Comparison of ENCODE assay signal across 24 mouse cellular contexts in genomic region chr10:13725276-13725675, GRCm38 (mm10).
"Had no signal": no experiment of that assay in that cellular context is flagged by ENCODE, and none has a peak within 500 bp of the region (broad histone marks: within the 10 kb centered on the region; RNA-seq: fewer than 3 reads in every experiment).

No protein-coding gene starts in this region.

- H3K4me3 ChIP-seq: gastrocnemius, adult 2 months; heart, adult 2 months; heart, embryonic 10.5 days; heart, embryonic 12.5 days; hindbrain, embryonic 10.5 days; hindbrain, embryonic 12.5 days; intestine, embryonic 15.5 days; layer of hippocampus, adult 2 months; limb, embryonic 13.5 days; limb, embryonic 15.5 days; liver, embryonic 13.5 days had no signal

- H3K4me1 ChIP-seq: hindbrain, embryonic 10.5 days; intestine, embryonic 15.5 days; limb, embryonic 15.5 days had no signal

- ATAC-seq: hindbrain, embryonic 16.5 days; inflammation-experienced regulatory T-cells, adult 6 months; intestine, embryonic 15.5 days; intestine, postnatal 0 days had no signal

- H3K4me2 ChIP-seq: heart, embryonic 12.5 days; hindbrain, embryonic 12.5 days; hindbrain, embryonic 14.5 days; intestine, embryonic 15.5 days; limb, embryonic 13.5 days; limb, embryonic 15.5 days; liver, embryonic 13.5 days had no signal

- H3K9ac ChIP-seq: heart, embryonic 12.5 days; hindbrain, embryonic 12.5 days; hindbrain, embryonic 14.5 days; intestine, embryonic 15.5 days; limb, embryonic 13.5 days; limb, embryonic 15.5 days; liver, embryonic 13.5 days had no signal

- H3K27ac ChIP-seq: gastrocnemius, adult 2 months; heart, adult 2 months; heart, embryonic 10.5 days; hindbrain, embryonic 10.5 days; hindbrain, embryonic 12.5 days; hindbrain, embryonic 14.5 days; intestine, embryonic 15.5 days; layer of hippocampus, adult 2 months; limb, embryonic 13.5 days; limb, embryonic 15.5 days; liver, embryonic 13.5 days had no signal

- H3K9me3 ChIP-seq: heart, embryonic 10.5 days; heart, embryonic 12.5 days; hindbrain, embryonic 10.5 days; hindbrain, embryonic 12.5 days; intestine, embryonic 15.5 days; limb, embryonic 13.5 days; limb, embryonic 15.5 days; liver, embryonic 13.5 days had no signal

- H3K36me3 ChIP-seq: heart, embryonic 10.5 days; heart, embryonic 12.5 days; hindbrain, embryonic 10.5 days; hindbrain, embryonic 12.5 days; intestine, embryonic 15.5 days; limb, embryonic 13.5 days; limb, embryonic 15.5 days; liver, embryonic 13.5 days had no signal

- DNase-seq: gastrocnemius, adult 2 months; gastrocnemius, postnatal 10 days; gastrocnemius, postnatal 25 days; kidney, adult 18-20 months; kidney, adult 8-10 months; kidney, postnatal 10 days; kidney, postnatal 25 days; kidney, postnatal 4 days; layer of hippocampus, postnatal 36 days; left cerebral cortex, postnatal 4 days; liver, embryonic 13.5 days had no signal

- H3K27me3 ChIP-seq: heart, embryonic 12.5 days; hindbrain, embryonic 12.5 days; intestine, embryonic 15.5 days; liver, embryonic 13.5 days had no signal
